Mouse (Mus musculus): ENCODE measurements around the gene Ttll4.

The Ttll4 gene

GRCm38 (mm10) chr1:74661448-74662195 lies at the start of gene Ttll4:
TSS of gene Ttll4 (plus strand) at chr1:74661745.
- DNase-seq = peak; percentile 88

GRCm38 (mm10) chr1:74624183-74624582 lies 37.4 kb upstream of the Ttll4 start:
- no peak for DNase-seq

GRCm38 (mm10) chr1:74626076-74626475 lies 35.5 kb upstream of the Ttll4 start:
- no peak for DNase-seq

GRCm38 (mm10) chr1:74628001-74628400 lies 33.5 kb upstream of the Ttll4 start:
- DNase-seq = no peak

GRCm38 (mm10) chr1:74632734-74633133 lies 28.8 kb upstream of the Ttll4 start:
- DNase-seq = no peak

GRCm38 (mm10) chr1:74643524-74643923 lies 18.0 kb upstream of the Ttll4 start:
- no peak for DNase-seq

- no peak for DNase-seq
Observed at GRCm38 (mm10) chr1:74643926-74644325, 17.6 kb upstream of the Ttll4 start.

- no peak for DNase-seq
Observed at GRCm38 (mm10) chr1:74662253-74662865, 814 bp downstream of the Ttll4 start.

GRCm38 (mm10) chr1:74665153-74665552 lies 3.6 kb downstream of the Ttll4 start:
- no peak for DNase-seq

GRCm38 (mm10) chr1:74668371-74668770 lies 6.8 kb downstream of the Ttll4 start:
- no peak for DNase-seq

- no peak for DNase-seq
Observed at GRCm38 (mm10) chr1:74672731-74673130, 11.2 kb downstream of the Ttll4 start.

- no peak for DNase-seq
Observed at GRCm38 (mm10) chr1:74676863-74677262, 15.3 kb downstream of the Ttll4 start.

GRCm38 (mm10) chr1:74677843-74678242 lies 16.3 kb downstream of the Ttll4 start:
- no peak for DNase-seq

GRCm38 (mm10) chr1:74687131-74687530 lies 25.6 kb downstream of the Ttll4 start:
- no peak for DNase-seq

GRCm38 (mm10) chr1:74693891-74694583 lies 32.5 kb downstream of the Ttll4 start:
- DNase-seq = no peak

GRCm38 (mm10) chr1:74695836-74696235 lies 34.3 kb downstream of the Ttll4 start:
- no peak for DNase-seq

GRCm38 (mm10) chr1:74697416-74697815 lies 35.9 kb downstream of the Ttll4 start:
- DNase-seq = no peak

GRCm38 (mm10) chr1:74698353-74698752 lies 36.8 kb downstream of the Ttll4 start:
- no peak for DNase-seq

- no peak for DNase-seq
Observed at GRCm38 (mm10) chr1:74698791-74699190, 37.2 kb downstream of the Ttll4 start.

- DNase-seq = no peak
Observed at GRCm38 (mm10) chr1:74702142-74702553, 40.6 kb downstream of the Ttll4 start.

- no peak for DNase-seq
Observed at GRCm38 (mm10) chr1:74704156-74704555, 42.6 kb downstream of the Ttll4 start.

GRCm38 (mm10) chr1:74705016-74705415 lies 43.5 kb downstream of the Ttll4 start:
- DNase-seq = no peak

- no peak for DNase-seq
Observed at GRCm38 (mm10) chr1:74709566-74709965, 48.0 kb downstream of the Ttll4 start.

GRCm38 (mm10) chr1:74712046-74712445 lies 50.5 kb downstream of the Ttll4 start:
- DNase-seq = no peak

Measured in right cerebral cortex, postnatal 25 days (tissue).